ENCODE assay signal across 8 mouse cellular contexts in genomic region chr17:75464983-75465634, GRCm38 (mm10). TPM values are rescaled to one million over a fixed set of nuclear protein-coding genes. Genes with fewer than 3 reads are reported as not detected.
DNase-seq lines count a peak whose midpoint lies in the region; ATAC-seq and TF ChIP-seq lines count a peak whose summit lies in the region.

No protein-coding gene starts in this region.

- peaks cover 12% of the 10 kb centered on the region; the same call in 1 of the 2 replicates for H3K4me1 ChIP-seq in embryonic facial prominence, embryonic 14.5 days (ENCODE audit: control insufficient read depth, insufficient read depth, low read length)
- H3K4me1 ChIP-seq in kidney, embryonic 14.5 days (ENCODE audit: control insufficient read depth, insufficient read depth, low read length): peaks cover 9% of the 10 kb centered on the region
- peaks cover 14% of the 10 kb centered on the region for H3K4me1 ChIP-seq in limb, embryonic 14.5 days (ENCODE audit: control insufficient read depth, insufficient read depth, low read length)
- H3K4me1 ChIP-seq in midbrain, embryonic 14.5 days (ENCODE audit: control insufficient read depth, insufficient read depth, low read length): no peaks in the 10 kb centered on the region

- H3K9me3 ChIP-seq in embryonic facial prominence, embryonic 14.5 days (ENCODE audit: control insufficient read depth, low read length): no peaks in the 10 kb centered on the region
- H3K9me3 ChIP-seq in kidney, embryonic 14.5 days (ENCODE audit: control insufficient read depth, low read length): 0 out of 2 replicates have a peak, but pooled peaks cover 3% of the 10 kb centered on the region
- no peaks in the 10 kb centered on the region for H3K9me3 ChIP-seq in limb, embryonic 14.5 days (ENCODE audit: control insufficient read depth, low read length)
- no peaks in the 10 kb centered on the region for H3K9me3 ChIP-seq in midbrain, embryonic 14.5 days (ENCODE audit: control insufficient read depth, low read length)

- peak overlapping the region; percentile 15 for H3K4me3 ChIP-seq in embryonic facial prominence, embryonic 14.5 days (ENCODE audit: low read depth, low read length)
- peak overlapping the region; percentile 13; the same call in 1 of the 2 replicates for H3K4me3 ChIP-seq in kidney, embryonic 14.5 days (ENCODE audit: low read length)
- peak overlapping the region; percentile 11; the same call in 1 of the 2 replicates for H3K4me3 ChIP-seq in limb, embryonic 14.5 days (replicated peaks; ENCODE audit: low read length)
- no peak overlapping the region for H3K4me3 ChIP-seq in midbrain, embryonic 14.5 days (replicated peaks; ENCODE audit: low read depth, low read length)

- no peak for ATAC-seq in cerebellum, adult (ENCODE audit: insufficient number of reproducible peaks, low FRiP score, low TSS enrichment)
- peak; percentile 91 for ATAC-seq in embryonic facial prominence, embryonic 14.5 days (ENCODE audit: low read depth)
- ATAC-seq in kidney, embryonic 14.5 days (ENCODE audit: low FRiP score, low TSS enrichment): peak; percentile 87
- peak; percentile 86 for ATAC-seq in limb, embryonic 14.5 days (ENCODE audit: low FRiP score, low read depth)
- no peak for ATAC-seq in midbrain, embryonic 14.5 days (ENCODE audit: low FRiP score, low TSS enrichment)

- TF ChIP-seq POLR2A in limb, embryonic 14.5 days (IDR thresholded peaks at IDR 0.05; ENCODE audit: borderline replicate concordance, extremely low read depth, insufficient read depth, insufficient read length): no peak

- 12% methylated on average over 15 of the region's 15 CpGs for WGBS in embryonic facial prominence, embryonic 14.5 days
- 1% methylated on average over 15 of the region's 15 CpGs for WGBS in kidney, embryonic 14.5 days
- 5% methylated on average over 15 of the region's 15 CpGs for WGBS in limb, embryonic 14.5 days
- 26% methylated on average over 15 of the region's 15 CpGs for WGBS in midbrain, embryonic 14.5 days

- 0 out of 2 replicates have a peak overlapping the region, but pooled peaks have one; percentile 8 for H3K9ac ChIP-seq in embryonic facial prominence, embryonic 14.5 days (ENCODE audit: low read depth, low read length)
- H3K9ac ChIP-seq in kidney, embryonic 14.5 days (ENCODE audit: low read depth, low read length): 0 out of 2 replicates have a peak overlapping the region, but pooled peaks have one; percentile 34
- H3K9ac ChIP-seq in limb, embryonic 14.5 days (ENCODE audit: low read depth, low read length, severe bottlenecking): peak overlapping the region; percentile 22; the same call in 1 of the 2 replicates
- H3K9ac ChIP-seq in midbrain, embryonic 14.5 days (replicated peaks; ENCODE audit: low read length): no peak overlapping the region

- H3K27ac ChIP-seq in embryonic facial prominence, embryonic 14.5 days (replicated peaks; ENCODE audit: low read depth, low read length): peak overlapping the region; percentile 24; the same call in 1 of the 2 replicates
- H3K27ac ChIP-seq in kidney, embryonic 14.5 days (ENCODE audit: low read depth, low read length): peak overlapping the region; percentile 17; the same call in 1 of the 2 replicates
- H3K27ac ChIP-seq in limb, embryonic 14.5 days (replicated peaks; ENCODE audit: low read depth, low read length): no peak overlapping the region
- H3K27ac ChIP-seq in midbrain, embryonic 14.5 days (replicated peaks; ENCODE audit: low read depth, low read length): no peak overlapping the region

- no peaks in the 10 kb centered on the region for H3K36me3 ChIP-seq in embryonic facial prominence, embryonic 14.5 days (ENCODE audit: control insufficient read depth, insufficient read depth, low read length)
- H3K36me3 ChIP-seq in kidney, embryonic 14.5 days (ENCODE audit: control insufficient read depth, insufficient read depth, low read length): no peaks in the 10 kb centered on the region
- H3K36me3 ChIP-seq in limb, embryonic 14.5 days (ENCODE audit: control insufficient read depth, insufficient read depth, low read length): no peaks in the 10 kb centered on the region
- no peaks in the 10 kb centered on the region for H3K36me3 ChIP-seq in midbrain, embryonic 14.5 days (ENCODE audit: control insufficient read depth, insufficient read depth, low read length)

- H3K4me2 ChIP-seq in embryonic facial prominence, embryonic 14.5 days (ENCODE audit: low read depth, low read length): peak overlapping the region; percentile 57
- peak overlapping the region; percentile 42 for H3K4me2 ChIP-seq in kidney, embryonic 14.5 days (replicated peaks; ENCODE audit: low read depth, low read length)
- peak overlapping the region; percentile 45 for H3K4me2 ChIP-seq in limb, embryonic 14.5 days (replicated peaks; ENCODE audit: low read depth, low read length, severe bottlenecking)
- no peak overlapping the region for H3K4me2 ChIP-seq in midbrain, embryonic 14.5 days (ENCODE audit: low read length)

- peak; percentile 24 for DNase-seq in cerebellum, adult 11-12 months
- DNase-seq in embryonic facial prominence, embryonic 14.5 days (ENCODE audit: low spot score): peak; percentile 90
- DNase-seq in heart, adult 9 months (ENCODE audit: low spot score in 2 of 2): peak; percentile 86 to 88
- DNase-seq in limb, embryonic 14.5 days (ENCODE audit: low spot score): peak; percentile 78
- peak; percentile 29 for DNase-seq in midbrain, embryonic 14.5 days
- peak; percentile 87 to 89 for DNase-seq in spleen, postnatal 36 days (ENCODE audit: low spot score in 2 of 2)

- H3K27me3 ChIP-seq in embryonic facial prominence, embryonic 14.5 days (replicated peaks; ENCODE audit: control insufficient read depth, insufficient read depth, low read length): no peaks in the 10 kb centered on the region
- no peaks in the 10 kb centered on the region for H3K27me3 ChIP-seq in kidney, embryonic 14.5 days (ENCODE audit: control insufficient read depth, insufficient read depth, low read length)
- H3K27me3 ChIP-seq in limb, embryonic 14.5 days (ENCODE audit: control insufficient read depth, insufficient read depth, low read length): no peaks in the 10 kb centered on the region
- H3K27me3 ChIP-seq in midbrain, embryonic 14.5 days (ENCODE audit: control insufficient read depth, insufficient read depth, low read length): no peaks in the 10 kb centered on the region

RNA-seq across cellular contexts. Expression of gene Rasgrp3, which starts 29.4 kb away (rescaled TPM):
- polyA plus RNA-seq in embryonic facial prominence, embryonic 14.5 days (2014; fragmentation: Nextera tagmentation; extraction: Ambion mirVana): 12.5 and 17.6 TPM in 2 replicates
- polyA plus RNA-seq in kidney, embryonic 14.5 days (2014; fragmentation: Nextera tagmentation; extraction: Ambion mirVana): 20.3 and 28.8 TPM in 2 replicates
- 9.3 and 9.4 TPM in 2 replicates for polyA plus RNA-seq in limb, embryonic 14.5 days (2012; rRNA removed)
- 13.9 and 19.1 TPM in 2 replicates for polyA plus RNA-seq in limb, embryonic 14.5 days (2014; fragmentation: Nextera tagmentation; extraction: Ambion mirVana)
- polyA plus RNA-seq in midbrain, embryonic 14.5 days (2014; fragmentation: Nextera tagmentation; extraction: Ambion mirVana): 2.6 and 8.4 TPM in 2 replicates

Comparison
In these comparisons a context has a peak if more than half of its experiments do, and no peak if none do; other contexts are left out.
1. DNase-seq: peak in every context shown above with its lines; median percentile 90 in embryonic facial prominence, embryonic 14.5 days; 88 in spleen, postnatal 36 days; 87 in heart, adult 9 months; 78 in limb, embryonic 14.5 days; 29 in midbrain, embryonic 14.5 days; 24 in cerebellum, adult 11-12 months.
2. ATAC-seq: peak in embryonic facial prominence, embryonic 14.5 days (single experiment), kidney, embryonic 14.5 days (single experiment) and limb, embryonic 14.5 days (single experiment); none in cerebellum, adult (single experiment) and midbrain, embryonic 14.5 days (single experiment).
3. H3K27ac ChIP-seq: peak in embryonic facial prominence, embryonic 14.5 days (single experiment) and kidney, embryonic 14.5 days (single experiment); none in limb, embryonic 14.5 days (single experiment) and midbrain, embryonic 14.5 days (single experiment).